Mouse (Mus musculus) CH12.LX (cell line): ENCODE results near the gene Vps4a. TPM values are rescaled to one million over a fixed set of nuclear protein-coding genes. Genes with fewer than 3 reads are reported as not detected.

Source experiments
- DNase-seq: peaks from one replicate; pipeline ENCODE4 v3.0.0-alpha.2; 2013; ENCODE audit errors: extremely low read depth
- H3K27ac ChIP-seq: 2 replicates; pipeline ENCODE4 v1.5.1; 2012; ENCODE audit warnings: low read depth, mild to moderate bottlenecking, control low read depth, moderate library complexity; ENCODE audit not compliant: insufficient read depth
- H3K27me3 ChIP-seq: replicated peaks from 2 replicates; pipeline ENCODE3; 2012; ENCODE audit warnings: inconsistent platforms
- H3K36me3 ChIP-seq, 2 experiments: replicated peaks in 1 of 2; 2 replicates each; pipeline versions ENCODE3 to v1.6.1; 2012; ENCODE audit warnings: inconsistent platforms in 1 of 2, low read length in 1 of 2, mild to moderate bottlenecking in 1 of 2, mixed read lengths in 1 of 2, moderate library complexity in 1 of 2; ENCODE audit not compliant: control insufficient read depth in 1 of 2, insufficient read depth in 1 of 2
- H3K4me1 ChIP-seq, 2 experiments: 2 replicates each; pipeline ENCODE4 v1.6.1; 2012; ENCODE audit warnings: inconsistent platforms in 1 of 2, moderate library complexity in 1 of 2; ENCODE audit not compliant: insufficient read depth in 2 of 2, control insufficient read depth in 1 of 2
- H3K4me2 ChIP-seq: 2 replicates; pipeline ENCODE4 v1.6.1; 2012; ENCODE audit warnings: low read depth, mild to moderate bottlenecking, control low read depth; ENCODE audit not compliant: poor library complexity, insufficient read depth, severe bottlenecking
- H3K4me3 ChIP-seq, 3 experiments: fragments of 150-350 bp in 1 of 3; sonication (generic) in 1 of 3; replicated peaks in 1 of 3; 2 replicates each; pipeline versions ENCODE3 to v1.5.1; 2011 to 2012; ENCODE audit warnings: low read depth in 2 of 3, low read length in 2 of 3, mild to moderate bottlenecking in 2 of 3, moderate library complexity in 2 of 3, control low read depth in 1 of 3, improper control_type of control experiment in 1 of 3, inconsistent platforms in 1 of 3, mixed read lengths in 1 of 3; ENCODE audit not compliant: poor library complexity in 1 of 3
- H3K79me2 ChIP-seq: replicated peaks from 2 replicates; pipeline ENCODE4 v1.6.1; 2012; ENCODE audit warnings: mild to moderate bottlenecking, moderate library complexity; ENCODE audit not compliant: control insufficient read depth, poor library complexity, insufficient read depth, severe bottlenecking; ENCODE audit errors: extremely low read depth
- H3K9ac ChIP-seq: 2 replicates; pipeline ENCODE4 v1.6.1; 2012; ENCODE audit warnings: low read depth, mild to moderate bottlenecking, control low read depth, moderate library complexity; ENCODE audit not compliant: insufficient read depth
- H3K9me3 ChIP-seq: replicated peaks from 2 replicates; pipeline ENCODE3; 2012; ENCODE audit warnings: low read length, inconsistent platforms, mixed read lengths
- BHLHE40 ChIP-seq: IDR thresholded peaks from 2 replicates; pipeline ENCODE4 v1.6.1; 2011; ENCODE audit warnings: mild to moderate bottlenecking, low read depth, low read length, improper control_type of control experiment
- CHD2 ChIP-seq: IDR thresholded peaks from 2 replicates; pipeline ENCODE4 v1.6.1; 2011; ENCODE audit warnings: low read length, improper control_type of control experiment
- CTCF ChIP-seq, 2 experiments: IDR thresholded peaks in 1 of 2; conservative IDR thresholded peaks in 1 of 2; 2 replicates each; pipeline ENCODE4 v1.5.1; 2011 to 2012; ENCODE audit warnings: low read depth in 2 of 2, low read length in 2 of 2, improper control_type of control experiment in 1 of 2, inconsistent platforms in 1 of 2, mild to moderate bottlenecking in 1 of 2, moderate library complexity in 1 of 2
- ELF1 ChIP-seq: IDR thresholded peaks from 2 replicates; pipeline ENCODE4 v1.6.1; 2014; ENCODE audit warnings: low read depth, mild to moderate bottlenecking, inconsistent platforms, low read length, improper control_type of control experiment
- EP300 ChIP-seq: IDR thresholded peaks from 2 replicates; pipeline ENCODE4 v1.6.1; 2011; ENCODE audit warnings: low read length, improper control_type of control experiment
- ETS1 ChIP-seq: conservative IDR thresholded peaks from 2 replicates; pipeline ENCODE4 v1.6.1; 2012; ENCODE audit warnings: low read depth, mild to moderate bottlenecking, inconsistent platforms, low read length, improper control_type of control experiment, moderate library complexity
- GABPA ChIP-seq: IDR thresholded peaks from 2 replicates; pipeline ENCODE4 v1.6.1; 2012; ENCODE audit warnings: low read depth, low read length, improper control_type of control experiment, inconsistent platforms; ENCODE audit not compliant: insufficient replicate concordance
- IRF4 ChIP-seq: IDR thresholded peaks from 2 replicates; pipeline ENCODE4 v1.6.1; 2014; ENCODE audit warnings: low read depth, mild to moderate bottlenecking, inconsistent platforms, low read length, improper control_type of control experiment
- JUND ChIP-seq: conservative IDR thresholded peaks from 2 replicates; pipeline ENCODE4 v1.6.1; 2011; ENCODE audit warnings: low read depth, low read length, improper control_type of control experiment
- KAT2A ChIP-seq: IDR thresholded peaks from 2 replicates; pipeline ENCODE4 v1.6.1; 2012; ENCODE audit warnings: low read length, improper control_type of control experiment, inconsistent platforms; ENCODE audit not compliant: insufficient replicate concordance
- MAFK ChIP-seq: IDR thresholded peaks from 2 replicates; pipeline ENCODE4 v1.6.1; 2011; ENCODE audit warnings: low read length, improper control_type of control experiment; ENCODE audit not compliant: insufficient replicate concordance
- MAZ ChIP-seq: IDR thresholded peaks from 2 replicates; pipeline ENCODE4 v1.6.1; 2012; ENCODE audit warnings: low read depth, mild to moderate bottlenecking, inconsistent platforms, low read length, improper control_type of control experiment, moderate library complexity
- MEF2A ChIP-seq: IDR thresholded peaks from 2 replicates; pipeline ENCODE4 v1.6.1; 2014; ENCODE audit warnings: low read depth, mild to moderate bottlenecking, inconsistent platforms, low read length, improper control_type of control experiment, borderline replicate concordance
- MXI1 ChIP-seq: IDR thresholded peaks from 2 replicates; pipeline ENCODE4 v1.6.1; 2011; ENCODE audit warnings: mild to moderate bottlenecking, low read depth, low read length, improper control_type of control experiment
- MYC ChIP-seq: IDR thresholded peaks from 2 replicates; pipeline ENCODE4 v1.6.1; 2011; ENCODE audit warnings: low read depth, mild to moderate bottlenecking, improper control_type of control experiment, low read length
- NELFE ChIP-seq: IDR thresholded peaks from 2 replicates; pipeline ENCODE4 v1.6.1; 2011; ENCODE audit warnings: low read depth, low read length, improper control_type of control experiment
- NRF1 ChIP-seq: IDR thresholded peaks from 2 replicates; pipeline ENCODE4 v1.6.1; 2014; ENCODE audit warnings: low read depth, mild to moderate bottlenecking, inconsistent platforms, low read length, improper control_type of control experiment, moderate library complexity
- PAX5 ChIP-seq: IDR thresholded peaks from 2 replicates; pipeline ENCODE4 v1.6.1; 2012; ENCODE audit warnings: low read length, inconsistent platforms, mixed read lengths
- POLR2A ChIP-seq: IDR thresholded peaks from 2 replicates; pipeline ENCODE4 v1.6.1; 2011; ENCODE audit warnings: low read depth, mild to moderate bottlenecking, improper control_type of control experiment, low read length
- POLR2AphosphoS2 ChIP-seq: IDR thresholded peaks from 2 replicates; pipeline ENCODE4 v1.6.1; 2011; ENCODE audit warnings: low read depth, low read length, improper control_type of control experiment
- RAD21 ChIP-seq: IDR thresholded peaks from 2 replicates; pipeline ENCODE4 v1.6.1; 2011; ENCODE audit warnings: low read depth, mild to moderate bottlenecking, low read length, improper control_type of control experiment, moderate library complexity
- SIN3A ChIP-seq: IDR thresholded peaks from 2 replicates; pipeline ENCODE4 v1.6.1; 2012; ENCODE audit warnings: low read length, improper control_type of control experiment, inconsistent platforms
- SMC3 ChIP-seq: IDR thresholded peaks from 2 replicates; pipeline ENCODE4 v1.6.1; 2011; ENCODE audit warnings: low read depth, low read length, improper control_type of control experiment
- UBTF ChIP-seq: IDR thresholded peaks from 2 replicates; pipeline ENCODE4 v1.6.1; 2012; ENCODE audit warnings: low read depth, mild to moderate bottlenecking, inconsistent platforms, low read length, improper control_type of control experiment, moderate library complexity
- USF2 ChIP-seq: conservative IDR thresholded peaks from 2 replicates; pipeline ENCODE4 v1.6.1; 2011; ENCODE audit warnings: low read depth, low read length, improper control_type of control experiment
- ZC3H11A ChIP-seq: IDR thresholded peaks from 2 replicates; pipeline ENCODE4 v1.6.1; 2012; ENCODE audit warnings: low read depth, mild to moderate bottlenecking, inconsistent platforms, low read length, improper control_type of control experiment
- ZKSCAN1 ChIP-seq: IDR thresholded peaks from 2 replicates; pipeline ENCODE4 v1.6.1; 2012; ENCODE audit warnings: low read depth, inconsistent platforms, low read length, improper control_type of control experiment, borderline replicate concordance
- ZMIZ1 ChIP-seq: IDR thresholded peaks from 2 replicates; pipeline ENCODE4 v1.6.1; 2012; ENCODE audit warnings: low read depth, mild to moderate bottlenecking, inconsistent platforms, low read length, improper control_type of control experiment
- ZNF384 ChIP-seq: IDR thresholded peaks from 2 replicates; pipeline ENCODE4 v1.6.1; 2012; ENCODE audit warnings: low read depth, low read length, improper control_type of control experiment, inconsistent platforms
- dilution Hi-C: fragments of 300-500 bp; cut with MboI; formaldehyde crosslinking; loops from 2 replicates; pipeline ENCODE4 v1.14.3; 2020; ENCODE audit warnings: low sequenced_read_pairs; ENCODE audit not compliant: extremely low pct_unique_long_range_greater_than_20kb, extremely low pct_ligation_motif_present
- in situ Hi-C: fragments of 300-500 bp; cut with MboI; formaldehyde crosslinking; loops from 3 replicates; pipeline ENCODE4 v1.14.3; 2019; ENCODE audit warnings: low sequenced_read_pairs, low pct_ligation_motif_present, low pct_unique_long_range_greater_than_20kb, mixed read lengths
- polyA plus RNA-seq: library from polyadenylated mRNA; unstranded; fragments of >175 nt; gene quantifications from 2 replicates; pipeline ENCODE4 v1.2.1, GENCODE M21; 2012; ENCODE audit warnings: low read depth; ENCODE audit not compliant: insufficient read length
- total RNA-seq, 2 experiments: library from RNA; depleted of rRNA; stranded (reverse); fragments of 300-350 nt in 1 of 2; fragments of >200 nt in 1 of 2; gene quantifications; 2 replicates each; pipeline ENCODE4 v1.2.3; 2012 to 2014

Vps4a gene
- total and polyA plus RNA-seq, 3 experiments, result 26.9 to 31.4 (median 27.1) TPM

GRCm38 (mm10) chr8:107002532-107002931, 28.5 kb upstream of the Vps4a start:
- Histone ChIP-seq H3K4me1 (peaks cover 0 to 10% of the 10 kb centered on the region in 2 experiments; a peak in 2 of 4 replicates), H3K27me3 (no peaks in the 10 kb centered on the region), H3K4me2 (peak overlapping the region; percentile 55), H3K36me3 (peaks cover 0 to 3% of the 10 kb centered on the region in 2 experiments), H3K4me3 (no peak overlapping the region), H3K27ac (no peak overlapping the region), H3K9me3 (no peaks in the 10 kb centered on the region), H3K9ac (no peak overlapping the region), H3K79me2 (no peaks in the 10 kb centered on the region)
- dilution Hi-C loops (no loop called here), in situ Hi-C loops (loop anchor here (10.0 kb wide), 1 partner anchor 278 kb away; no protein-coding TSS in a partner anchor)
- DNase-seq, result peak; percentile 89
- TF ChIP-seq NRF1 (no peak), MXI1 (no peak), PAX5 (no peak), CTCF (conservative IDR thresholded peaks at IDR 0.05 in 1 of 2, IDR thresholded peaks at IDR 0.05 in 1 of 2; ENCODE audit: low read depth in 2 of 2, low read length in 2 of 2) (peak; percentile 94 to 100), GABPA (no peak), POLR2AphosphoS2 (no peak), POLR2A (no peak), MAFK (no peak), KAT2A (no peak), MAZ (no peak), JUND (peak; percentile 43), NELFE (peak; percentile 85; the same call in 1 of the 2 replicates), ZC3H11A (peak; percentile 25; the same call in 1 of the 2 replicates), MYC (peak; percentile 89; the same call in 1 of the 2 replicates), MEF2A (no peak; the same call in 1 of the 2 replicates), BHLHE40 (no peak), USF2 (no peak), ZKSCAN1 (no peak), ZMIZ1 (no peak), SIN3A (no peak), IRF4 (0 out of 2 replicates have a peak, but pooled peaks have one; percentile 31), SMC3 (peak; percentile 90), RAD21 (peak; percentile 99)

GRCm38 (mm10) chr8:107007795-107008194, 23.2 kb upstream of the Vps4a start:
- Histone ChIP-seq H3K79me2 (no peaks in the 10 kb centered on the region), H3K9ac (no peak overlapping the region), H3K36me3 (peaks cover 0 to 8% of the 10 kb centered on the region in 2 experiments)
- no peak for DNase-seq
- TF ChIP-seq ELF1, result no peak
- no peak for TF ChIP-seq MYC
- no peak for TF ChIP-seq SIN3A
- TF ChIP-seq CHD2, result no peak
- no peak for TF ChIP-seq ETS1
- TF ChIP-seq MEF2A, result no peak
- no peak for TF ChIP-seq BHLHE40
- TF ChIP-seq ZC3H11A, result no peak
- TF ChIP-seq UBTF, result no peak
- no peak for TF ChIP-seq MXI1
- no peak for TF ChIP-seq ZNF384
- TF ChIP-seq CTCF (conservative IDR thresholded peaks at IDR 0.05 in 1 of 2, IDR thresholded peaks at IDR 0.05 in 1 of 2; ENCODE audit: low read depth in 2 of 2, low read length in 2 of 2), result no peak
- TF ChIP-seq PAX5, result no peak
- no peak for TF ChIP-seq NRF1
- no peak for TF ChIP-seq EP300
- TF ChIP-seq, all 38 proteins: peak for 0
- H3K4me1 ChIP-seq, result no peaks in the 10 kb centered on the region
- H3K27ac ChIP-seq, result no peak overlapping the region
- in situ Hi-C loops (loop anchor here (10.0 kb wide), 1 partner anchor 283 kb away; no protein-coding TSS in a partner anchor), dilution Hi-C loops (no loop called here)
- H3K4me2 ChIP-seq, result no peak overlapping the region
- no peaks in the 10 kb centered on the region for H3K27me3 ChIP-seq
- H3K9me3 ChIP-seq, result no peaks in the 10 kb centered on the region
- H3K4me3 ChIP-seq, result no peak overlapping the region
